Mouse (Mus musculus) urinary bladder, adult 18-20 months (tissue): Measurements from ENCODE around the gene Clasp2.
"Not testable (repeated sequence)": the region's sequence is repeated elsewhere in the genome, so short reads cannot be mapped to it uniquely, and the experiment has no call there.

Source experiments
- DNase-seq, 2 experiments: peaks; one replicate each; pipeline ENCODE4 v3.0.0; 2022; ENCODE audit warnings: low spot score in 2 of 2, mixed read lengths in 2 of 2

Clasp2 gene

GRCm38 (mm10) chr9:113815836-113816235 is 74.6 kb downstream of the Clasp2 start:
- no peak for DNase-seq

GRCm38 (mm10) chr9:113822150-113822549 is 80.9 kb downstream of the Clasp2 start:
- no peak for DNase-seq

GRCm38 (mm10) chr9:113828719-113829118 is 87.4 kb downstream of the Clasp2 start:
- DNase-seq, result no peak

GRCm38 (mm10) chr9:113830219-113830618 is 88.9 kb downstream of the Clasp2 start:
- no peak for DNase-seq

- no peak for DNase-seq
Observed at GRCm38 (mm10) chr9:113833481-113833880, 92.2 kb downstream of the Clasp2 start.

- DNase-seq, result no peak
Observed at GRCm38 (mm10) chr9:113837001-113837400, 95.7 kb downstream of the Clasp2 start.

DNA sequence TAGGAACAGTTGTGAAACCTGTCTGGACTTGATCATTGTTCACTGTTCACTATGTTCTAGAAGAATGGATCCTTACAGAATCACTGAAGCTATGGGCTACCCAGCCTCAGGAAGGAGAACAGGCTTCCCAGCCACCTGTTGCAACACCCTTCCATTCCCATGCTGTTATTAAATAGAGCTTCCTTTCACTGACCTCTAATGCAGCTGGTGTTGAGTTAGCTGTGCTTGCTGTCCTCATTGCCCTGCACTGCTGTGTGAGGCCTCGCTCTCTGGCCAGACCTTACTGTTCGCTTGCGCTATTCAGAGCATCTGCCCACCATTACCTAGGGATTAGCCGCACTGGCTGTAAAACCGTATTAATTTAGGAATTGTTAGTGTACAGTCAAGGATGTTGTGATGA is 96.2 kb downstream of the Clasp2 start:
- no peak for DNase-seq

DNA sequence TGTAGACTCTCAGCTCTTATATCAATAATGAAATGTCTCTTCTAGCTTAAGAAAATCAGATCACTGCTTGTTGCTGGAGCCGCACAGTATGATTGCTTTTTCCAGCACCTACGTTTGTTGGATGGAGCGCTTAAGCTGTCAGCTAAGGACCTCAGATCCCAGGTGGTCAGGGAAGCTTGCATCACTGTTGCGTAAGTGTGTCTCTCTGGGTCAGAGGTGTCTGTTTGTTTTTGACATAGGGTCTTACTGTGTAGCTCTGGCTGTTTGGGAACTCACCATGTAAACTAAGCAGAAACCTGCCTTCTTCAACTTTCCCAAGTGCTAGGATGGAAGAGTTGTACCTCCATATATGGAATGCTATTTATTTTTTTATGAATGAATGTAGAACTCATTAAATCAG is 102.8 kb downstream of the Clasp2 start:
- no peak for DNase-seq

DNA sequence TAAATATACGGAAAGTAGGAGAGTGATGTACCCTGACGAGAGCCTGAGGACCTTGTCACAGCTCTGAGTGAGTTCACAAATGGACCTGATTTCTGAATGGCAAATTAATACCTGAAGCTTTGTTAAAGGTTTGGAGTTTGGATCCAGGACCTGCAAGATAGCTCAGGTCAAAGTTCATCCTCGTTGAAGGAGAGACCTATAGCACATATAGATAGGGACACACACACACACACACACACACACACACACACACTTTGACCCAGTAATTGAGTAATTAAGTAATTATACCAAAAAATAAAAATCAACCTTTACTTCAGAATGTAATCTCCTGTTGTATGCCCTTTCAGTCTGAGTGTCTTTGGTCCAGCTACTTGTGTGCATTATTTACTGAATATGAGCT is 114.2 kb downstream of the Clasp2 start:
- no peak for DNase-seq

GRCm38 (mm10) chr9:113857281-113857928 is 116.1 kb downstream of the Clasp2 start:
- DNase-seq, result no peak

GRCm38 (mm10) chr9:113857929-113858440 is 116.7 kb downstream of the Clasp2 start:
- DNase-seq, result no peak

DNA sequence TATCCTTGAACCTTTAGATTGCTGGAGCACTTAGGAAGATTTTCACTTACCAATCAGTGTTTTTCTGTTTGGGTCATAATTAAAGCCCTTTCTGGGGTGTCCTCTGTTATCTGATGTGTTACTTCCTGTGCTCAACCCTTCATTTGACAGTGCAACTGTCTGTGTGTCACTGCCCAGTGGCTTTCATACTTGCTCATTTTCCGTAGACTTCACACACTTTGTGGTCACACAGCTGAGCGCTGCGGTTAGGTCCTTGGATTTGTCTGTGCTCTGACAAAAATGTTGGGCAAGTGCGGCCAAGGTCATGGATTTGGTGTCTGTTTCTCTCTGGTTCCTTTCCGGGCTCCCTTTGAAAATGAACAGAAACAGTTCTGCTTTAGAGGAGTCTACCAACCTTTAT is 118.1 kb downstream of the Clasp2 start:
- DNase-seq, result no peak

DNA sequence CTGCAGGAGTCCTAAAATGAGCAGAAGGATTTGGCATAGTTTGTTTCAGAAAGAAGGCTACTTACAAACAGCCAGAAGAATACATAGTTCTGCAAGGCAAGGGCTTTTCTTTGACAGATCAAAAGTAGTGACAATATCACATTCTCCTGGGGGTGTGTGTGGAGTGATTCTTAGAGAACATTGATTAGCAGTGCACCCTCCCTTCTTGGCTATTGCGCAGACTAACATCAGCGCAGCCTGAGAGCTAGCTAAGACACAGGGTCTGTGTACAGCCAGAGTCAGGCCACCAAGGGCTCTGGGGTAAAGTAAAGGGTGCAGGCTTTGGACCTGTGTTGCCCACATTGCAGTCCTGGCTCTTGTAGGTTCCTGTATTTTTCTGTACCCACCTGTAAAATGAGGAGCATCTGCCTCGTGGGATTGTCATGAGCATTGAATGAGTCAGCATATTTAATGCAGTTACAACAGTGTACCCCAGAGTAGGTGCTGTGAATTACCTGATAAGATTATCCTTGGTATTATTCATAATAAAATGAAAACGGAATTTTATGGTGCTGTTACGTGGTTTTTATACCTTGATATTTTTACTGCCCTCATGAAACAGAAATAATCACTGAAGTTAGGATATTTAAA is 122.2 kb downstream of the Clasp2 start:
- no peak for DNase-seq

GRCm38 (mm10) chr9:113867951-113868350 is 126.7 kb downstream of the Clasp2 start:
- no peak for DNase-seq

- DNase-seq, result no peak
Observed at GRCm38 (mm10) chr9:113894903-113895302, 153.6 kb downstream of the Clasp2 start.

GRCm38 (mm10) chr9:113903136-113903535 is 161.9 kb downstream of the Clasp2 start:
- DNase-seq, result no peak

GRCm38 (mm10) chr9:113904315-113904714 is 163.0 kb downstream of the Clasp2 start:
- DNase-seq, result not testable (repeated sequence)

DNA sequence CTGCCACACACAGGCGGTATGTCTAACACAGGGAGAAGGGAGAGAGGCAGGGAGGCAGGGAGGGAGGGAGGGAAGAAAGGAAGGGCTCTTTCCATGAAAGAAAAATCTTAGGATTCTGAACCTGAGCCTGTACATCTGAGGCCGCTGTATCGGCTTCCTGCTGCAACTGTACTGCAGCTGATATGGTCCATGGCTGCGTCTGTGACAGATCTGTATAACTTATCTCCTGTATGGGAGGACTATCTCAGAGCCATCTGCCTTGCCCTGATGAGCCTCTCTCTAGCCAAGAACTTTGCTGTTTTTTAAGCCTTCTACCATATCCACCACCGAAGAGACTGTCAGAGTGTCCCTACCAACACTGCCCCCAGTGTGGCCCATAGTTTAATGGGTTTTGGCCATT is 174.5 kb downstream of the Clasp2 start:
- no peak for DNase-seq

GRCm38 (mm10) chr9:113922677-113923076 is 181.4 kb downstream of the Clasp2 start:
- DNase-seq, result no peak

DNA sequence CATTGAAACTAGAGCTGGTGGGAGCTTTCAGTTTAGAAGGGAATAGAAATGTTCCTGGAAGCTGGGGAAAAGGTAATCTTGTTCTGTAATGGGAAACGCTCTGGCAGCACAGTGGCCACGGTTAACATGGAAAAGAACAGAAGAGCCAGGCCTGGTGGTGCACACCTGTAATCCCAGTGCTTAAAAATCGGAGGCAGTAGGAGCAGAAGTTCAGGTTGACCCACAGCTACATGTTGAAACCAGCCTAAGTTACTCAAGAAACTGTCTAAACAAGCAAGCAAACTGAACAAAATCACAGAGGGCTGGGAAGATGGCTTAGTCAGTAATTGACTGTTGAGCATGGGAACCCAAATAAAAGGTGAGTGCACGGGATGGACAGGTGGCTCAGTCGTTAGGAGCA is 183.6 kb downstream of the Clasp2 start:
- no peak for DNase-seq

DNA sequence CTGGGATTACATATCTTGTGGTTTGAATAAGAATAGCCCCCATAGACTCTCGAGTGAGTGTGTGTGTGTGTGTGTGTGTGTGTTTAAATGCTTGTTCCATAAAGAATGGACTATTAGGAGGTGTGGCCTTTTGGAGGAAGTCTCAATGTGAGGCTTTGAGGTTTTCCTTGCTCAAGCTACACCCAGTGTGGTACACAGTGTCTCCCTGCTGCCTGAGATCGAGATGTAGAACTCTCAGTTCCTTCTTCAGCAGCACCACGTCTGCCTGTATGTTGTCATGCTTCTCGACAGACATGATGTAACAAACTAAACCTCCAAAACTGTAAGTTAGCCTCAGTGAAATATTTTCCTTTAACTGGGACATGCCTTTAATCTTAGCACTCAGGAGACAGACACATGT is 187.3 kb downstream of the Clasp2 start:
- DNase-seq, result no peak

DNA sequence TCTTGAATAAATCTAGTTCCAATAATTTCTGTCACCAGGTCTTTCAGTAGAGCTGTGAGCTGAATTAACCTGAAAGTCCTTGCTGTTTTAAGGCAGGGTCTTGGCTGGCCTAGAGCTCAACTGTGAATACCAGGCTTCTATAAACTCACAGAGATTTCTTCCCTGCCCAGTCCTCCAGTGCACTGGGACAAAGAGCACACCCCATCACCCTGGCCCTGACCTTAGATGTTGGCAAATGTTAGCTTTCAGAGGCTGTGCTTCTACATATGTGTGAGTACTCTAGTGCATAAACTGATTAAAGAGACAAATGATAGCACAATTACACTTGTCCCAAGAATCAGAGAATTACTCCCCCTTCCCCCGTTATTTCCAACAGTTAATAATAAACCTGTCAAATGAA is 188.4 kb downstream of the Clasp2 start:
- no peak for DNase-seq
